Mouse (Mus musculus) liver, embryonic 14.5 days (tissue): ENCODE results near the gene Rnf220. TPM values are rescaled to one million over a fixed set of nuclear protein-coding genes. Genes with fewer than 3 reads are reported as not detected.
A peak's percentile ranks its signal among the peaks of the same experiment; 100 is the strongest.

Source experiments
- ATAC-seq: fragments of 200-750 bp; cut with Nextera tagmentation; 2 replicates; pipeline ENCODE4 v1.8.0; 2017; ENCODE audit warnings: moderate number of reproducible peaks, mild to moderate bottlenecking, moderate library complexity; ENCODE audit not compliant: insufficient read depth
- DNase-seq, 3 experiments: peaks; one replicate each; pipeline ENCODE4 v3.0.0-alpha.2; 2012 to 2013; ENCODE audit warnings: low read depth in 3 of 3, low spot score in 3 of 3
- H3K27ac ChIP-seq: fragments of 300-500 bp; sonication (generic); 2 replicates; pipeline ENCODE4 v1.5.1; 2014; ENCODE audit warnings: moderate library complexity, mild to moderate bottlenecking, control low read depth, inconsistent platforms
- H3K27me3 ChIP-seq: fragments of 300-500 bp; sonication (generic); 2 replicates; pipeline ENCODE4 v1.6.1; 2014; ENCODE audit warnings: mild to moderate bottlenecking, low read length, moderate library complexity; ENCODE audit not compliant: control insufficient read depth, insufficient read depth
- H3K36me3 ChIP-seq: fragments of 300-500 bp; sonication (generic); replicated peaks from 2 replicates; pipeline ENCODE4 v1.6.1; 2014; ENCODE audit warnings: low read depth; ENCODE audit not compliant: control insufficient read depth, insufficient read depth
- H3K4me1 ChIP-seq, 2 experiments: fragments of 200-500 bp in 1 of 2; fragments of 300-500 bp in 1 of 2; sonication (generic) in 1 of 2; replicated peaks; 2 replicates each; pipeline ENCODE4 v1.6.1; 2012 to 2014; ENCODE audit warnings: antibody characterized with exemption in 1 of 2, inconsistent platforms in 1 of 2, low read length in 1 of 2; ENCODE audit not compliant: control insufficient read depth in 2 of 2, insufficient read depth in 2 of 2
- H3K4me2 ChIP-seq: fragments of 300-500 bp; sonication (generic); 2 replicates; pipeline ENCODE4 v1.6.1; 2014; ENCODE audit warnings: low read depth, mild to moderate bottlenecking, control low read depth, moderate library complexity
- H3K4me3 ChIP-seq, 2 experiments: fragments of 200-500 bp in 1 of 2; fragments of 300-500 bp in 1 of 2; sonication (generic) in 1 of 2; 2 replicates each; pipeline ENCODE4 v1.5.1; 2012 to 2014; ENCODE audit warnings: low read depth in 2 of 2, low read length in 2 of 2, mild to moderate bottlenecking in 2 of 2, control low read depth in 1 of 2, inconsistent platforms in 1 of 2, moderate library complexity in 1 of 2; ENCODE audit not compliant: insufficient read depth in 1 of 2
- H3K9ac ChIP-seq: fragments of 300-500 bp; sonication (generic); replicated peaks from 2 replicates; pipeline ENCODE4 v1.6.1; 2014; ENCODE audit warnings: mild to moderate bottlenecking, control low read depth, moderate library complexity
- H3K9me3 ChIP-seq: fragments of 300-500 bp; sonication (generic); 2 replicates; pipeline ENCODE4 v1.6.1; 2016; ENCODE audit warnings: low read length, mixed read lengths; ENCODE audit not compliant: control insufficient read depth
- CTCF ChIP-seq: IDR thresholded peaks from 2 replicates; pipeline ENCODE4 v1.5.1; 2016; ENCODE audit warnings: antibody characterized with exemption, low read depth, control low read depth
- EP300 ChIP-seq: IDR thresholded peaks from 2 replicates; pipeline ENCODE4 v1.6.1; 2016; ENCODE audit warnings: antibody characterized with exemption, low read depth
- WGBS: fragments of 180-500 bp; shearing (Covaris S2); extraction: QIAGEN DNeasy Blood & Tissue Kit; methylation state at CpG from one replicate; pipeline ENCODE4 v1.1.7; 2014; ENCODE audit not compliant: insufficient replicate concordance; 5-methylcytosine and 5-hydroxymethylcytosine counted together
- polyA plus RNA-seq, 2 experiments: library from polyadenylated mRNA; depleted of rRNA in 1 of 2; stranded (reverse) in 1 of 2; unstranded in 1 of 2; fragments of >200 nt; fragmentation: Nextera tagmentation in 1 of 2; extraction: Ambion mirVana in 1 of 2; gene quantifications; 2 replicates each; pipeline versions ENCODE4 v1.2.1 to v1.2.3; 2012 to 2014

The Rnf220 gene
- polyA plus RNA-seq, 2 experiments = 17.9 to 29.1 TPM

DNA sequence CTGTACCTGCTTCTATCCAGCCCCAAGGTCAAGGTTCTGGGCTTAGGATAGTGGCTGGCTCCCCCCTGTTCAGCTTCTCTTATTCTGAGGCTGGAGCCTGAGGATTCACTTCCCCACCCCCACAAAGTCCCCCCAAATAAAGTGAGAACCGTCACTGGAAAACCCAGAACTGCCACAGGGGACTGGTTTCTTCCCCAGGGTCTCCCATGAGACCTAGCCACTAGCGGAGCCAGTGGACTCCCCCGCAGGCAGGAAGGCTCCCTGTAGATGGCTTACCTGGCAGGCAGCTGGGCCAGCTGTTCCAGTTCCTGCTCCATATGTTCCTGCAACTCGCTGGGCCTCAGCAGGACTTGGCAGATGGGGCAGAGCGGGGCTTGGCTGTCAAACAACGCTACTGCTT lies 189.6 kb downstream of the Rnf220 start:
- Histone ChIP-seq H3K36me3 (no peaks in the 10 kb centered on the region), H3K9me3 (no peaks in the 10 kb centered on the region; the same call in 1 of the 2 replicates), H3K4me3 (no peak overlapping the region), H3K27ac (no peak overlapping the region), H3K9ac (no peak overlapping the region), H3K4me2 (no peak overlapping the region), H3K4me1 (peaks cover 16 to 18% of the 10 kb centered on the region in 2 experiments), H3K27me3 (peaks cover 42% of the 10 kb centered on the region)
- 72% methylated on average over 6 of the region's 6 CpGs for WGBS
- TF ChIP-seq CTCF (no peak), EP300 (no peak)
- no peak for DNase-seq
- ATAC-seq = no peak

DNA sequence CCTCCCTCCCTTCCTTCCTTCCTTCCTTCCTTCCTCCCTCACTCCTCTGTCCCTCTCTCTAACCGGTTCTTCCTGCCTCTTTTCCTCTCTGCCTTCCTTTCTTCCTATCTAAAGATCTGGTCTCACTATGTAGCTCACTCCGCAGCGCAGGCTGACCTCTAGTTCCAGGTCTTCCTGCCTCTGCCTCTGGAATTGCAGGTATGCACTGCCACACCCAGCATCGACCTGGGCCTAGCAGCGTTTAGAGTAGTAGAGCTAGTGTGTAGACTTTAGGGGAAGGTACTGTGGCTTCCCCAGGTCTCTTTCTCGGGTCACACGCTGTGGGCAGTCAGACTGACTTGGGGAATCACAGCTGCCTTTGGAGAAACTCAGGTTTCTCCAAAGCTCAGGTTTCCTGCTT lies 191.4 kb downstream of the Rnf220 start:
- H3K36me3 ChIP-seq = no peaks in the 10 kb centered on the region
- no peak overlapping the region for H3K27ac ChIP-seq
- WGBS = 61% methylated on average over 6 of the region's 7 CpGs
- DNase-seq (no peak), ATAC-seq (no peak)
- no peak overlapping the region for H3K9ac ChIP-seq
- H3K4me2 ChIP-seq = no peak overlapping the region
- no peaks in the 10 kb centered on the region; the same call in 1 of the 2 replicates for H3K9me3 ChIP-seq
- no peak overlapping the region for H3K4me3 ChIP-seq
- H3K4me1 ChIP-seq = peaks cover 0 to 1% of the 10 kb centered on the region in 2 experiments; a peak in 1 of 4 replicates
- peaks cover 50% of the 10 kb centered on the region for H3K27me3 ChIP-seq
- TF ChIP-seq EP300 = no peak
- no peak for TF ChIP-seq CTCF

DNA sequence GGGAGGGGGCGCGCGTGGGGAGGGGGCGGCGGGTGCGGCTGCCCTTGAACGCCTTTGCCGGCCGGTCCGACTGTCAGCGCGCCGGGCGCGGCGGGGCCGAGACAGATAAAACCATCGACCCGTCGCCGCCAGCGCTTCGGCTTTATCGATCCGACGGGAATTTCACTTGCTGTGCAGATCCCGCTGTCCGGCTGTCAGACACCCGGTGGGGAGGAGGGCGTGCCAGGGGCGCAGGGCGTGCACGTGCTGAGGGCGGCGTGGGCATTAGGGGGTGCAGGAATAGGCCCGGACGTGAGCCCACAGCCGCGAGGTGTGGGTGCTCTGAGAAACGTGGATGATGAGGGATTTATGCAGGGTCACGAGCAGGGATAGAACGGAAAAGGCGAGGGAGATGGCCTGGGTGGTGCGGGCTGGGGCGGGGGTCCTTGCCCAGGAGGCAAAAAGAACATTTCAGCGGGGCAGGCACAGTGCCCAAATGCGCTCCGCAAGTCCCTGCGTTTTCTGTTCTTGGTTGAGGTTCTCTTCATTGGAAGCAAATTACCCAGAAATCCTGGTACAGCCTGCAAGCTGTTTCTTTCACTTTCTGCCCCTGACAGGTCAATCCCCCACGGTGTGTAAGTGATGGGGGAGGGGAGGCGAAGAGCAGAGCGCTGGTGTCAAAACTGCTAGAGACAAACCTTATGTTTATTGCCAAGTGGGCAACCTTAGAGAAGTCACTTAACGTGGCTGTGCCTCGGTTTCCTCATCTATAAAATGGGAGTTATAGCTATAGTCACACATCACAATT lies 192.4 kb downstream of the Rnf220 start:
- H3K4me1 ChIP-seq = no peaks in the 10 kb centered on the region
- ATAC-seq (no peak), DNase-seq (no peak)
- no peaks in the 10 kb centered on the region; the same call in 1 of the 2 replicates for H3K9me3 ChIP-seq
- WGBS = 15% methylated on average over 54 of the region's 54 CpGs
- no peaks in the 10 kb centered on the region for H3K36me3 ChIP-seq
- peak overlapping the region; percentile 38 to 42 for H3K4me3 ChIP-seq
- TF ChIP-seq EP300 (no peak), CTCF (no peak)
- H3K9ac ChIP-seq = no peak overlapping the region
- H3K27ac ChIP-seq = no peak overlapping the region
- peaks cover 50% of the 10 kb centered on the region for H3K27me3 ChIP-seq
- peak overlapping the region; percentile 55 for H3K4me2 ChIP-seq

DNA sequence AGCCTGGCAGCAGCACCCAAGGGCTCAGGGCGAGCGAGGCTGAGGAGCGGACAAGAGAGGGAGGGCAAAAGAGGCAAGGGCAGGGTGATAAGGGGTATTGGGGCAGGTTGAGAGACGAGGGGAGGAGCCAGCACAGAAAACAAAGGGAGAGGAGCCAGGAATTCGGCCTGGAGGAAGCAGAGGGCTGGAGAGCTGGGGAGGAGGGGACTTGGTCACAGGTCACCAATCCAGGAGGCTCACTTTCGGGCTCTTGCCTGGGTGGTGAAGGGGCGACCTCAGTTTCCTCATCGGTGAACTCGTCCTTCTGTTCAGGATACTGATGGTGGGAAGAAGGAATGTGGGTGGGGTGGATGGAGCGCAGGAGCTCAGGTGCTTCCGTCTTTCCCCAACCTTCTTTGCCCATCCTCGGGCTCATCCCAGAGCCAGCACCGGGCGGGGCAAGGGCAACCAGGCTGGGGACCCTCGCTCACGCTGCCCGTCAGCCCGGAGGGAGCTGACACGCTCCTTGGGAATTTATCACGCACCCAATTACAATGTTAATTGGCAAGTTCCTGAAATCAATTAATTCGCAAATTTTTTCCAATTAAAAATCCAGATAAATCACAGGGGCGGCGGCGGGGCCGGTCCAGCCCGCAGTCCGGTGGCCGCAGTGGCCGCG lies 193.1 kb downstream of the Rnf220 start:
- H3K9ac ChIP-seq = no peak overlapping the region

GRCm38 (mm10) chr4:117302027-117302806 lies 194.6 kb downstream of the Rnf220 start:
- ATAC-seq (no peak), DNase-seq (no peak)
- no peaks in the 10 kb centered on the region for H3K9me3 ChIP-seq
- no peak overlapping the region for H3K27ac ChIP-seq
- TF ChIP-seq CTCF (no peak), EP300 (no peak)
- H3K36me3 ChIP-seq = no peaks in the 10 kb centered on the region
- no peak overlapping the region for H3K9ac ChIP-seq
- no peak overlapping the region for H3K4me2 ChIP-seq
- 37% methylated on average over 14 of the region's 14 CpGs for WGBS
- H3K27me3 ChIP-seq = peaks cover 50% of the 10 kb centered on the region
- H3K4me3 ChIP-seq = no peak overlapping the region
- H3K4me1 ChIP-seq = no peaks in the 10 kb centered on the region

More for the DNA sequence above, 193.1 kb downstream of the Rnf220 start:
- Histone ChIP-seq H3K9me3 (no peaks in the 10 kb centered on the region), H3K27ac (no peak overlapping the region), H3K4me2 (peak overlapping the region; percentile 55), H3K27me3 (peaks cover 50% of the 10 kb centered on the region), H3K4me1 (no peaks in the 10 kb centered on the region), H3K4me3 (peak overlapping the region in 1 of 2 experiments; percentile 38; a peak in 2 of 4 replicates), H3K36me3 (no peaks in the 10 kb centered on the region)
- WGBS = 31% methylated on average over 30 of the region's 30 CpGs
- TF ChIP-seq EP300 = no peak
- DNase-seq (no peak), ATAC-seq (no peak)
